Comparison of ENCODE assay signal across 8 mouse cellular contexts in the genomic region with DNA sequence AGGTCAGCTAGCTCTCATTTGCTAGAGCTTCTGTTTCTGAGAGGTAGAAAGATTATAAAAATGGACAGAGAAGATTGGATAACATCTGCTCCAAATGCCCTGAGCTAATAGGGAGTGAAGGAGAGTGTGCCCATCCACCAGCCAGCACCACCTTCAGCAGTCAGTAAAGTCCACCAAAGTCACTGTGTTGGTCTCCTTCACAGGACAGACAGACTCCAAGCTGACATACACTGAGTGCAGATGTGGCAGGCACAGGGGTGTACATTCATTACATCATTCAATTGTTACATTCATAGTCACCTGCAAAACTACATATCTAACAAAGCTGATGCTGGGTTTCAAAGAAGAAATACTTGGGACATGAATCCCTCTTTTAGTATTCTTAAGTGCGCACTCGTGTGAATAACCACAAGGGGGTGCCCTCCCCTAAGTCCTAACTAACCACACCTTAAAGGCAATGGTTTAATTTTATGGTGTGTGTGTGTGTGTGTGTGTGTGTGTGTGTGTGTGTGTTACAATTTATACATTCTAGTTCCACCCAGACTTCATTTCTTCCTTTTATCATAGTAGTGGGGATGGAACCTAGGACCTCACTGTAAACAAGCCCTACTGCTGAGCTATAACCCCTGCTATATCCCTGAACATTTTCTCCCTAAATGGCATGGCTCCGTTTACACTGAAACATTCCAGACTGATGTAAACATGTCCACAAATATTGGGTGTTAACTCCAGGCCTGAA.
DNase-seq lines count a peak whose midpoint lies in the region; ATAC-seq lines count a peak whose summit lies in the region.
"Had no signal": no experiment of that assay in that cellular context is flagged by ENCODE, and none has a peak within 500 bp of the region (broad histone marks: within the 10 kb centered on the region; RNA-seq: fewer than 3 reads in every experiment).

No protein-coding gene starts in this region.

- 50% methylated on average over 3 of the region's 3 CpGs for WGBS in embryonic facial prominence, embryonic 10.5 days
- 54% methylated on average over 3 of the region's 3 CpGs for WGBS in hindbrain, embryonic 10.5 days

- no peaks in the 10 kb centered on the region for H3K9me3 ChIP-seq in embryonic facial prominence, embryonic 10.5 days
- H3K9me3 ChIP-seq in hindbrain, embryonic 10.5 days, result no peaks in the 10 kb centered on the region
- H3K9me3 ChIP-seq: embryonic facial prominence, embryonic 13.5 days had no signal

- H3K27ac ChIP-seq in embryonic facial prominence, embryonic 10.5 days (replicated peaks), result no peak overlapping the region
- H3K27ac ChIP-seq in hindbrain, embryonic 10.5 days, result no peak overlapping the region
- H3K27ac ChIP-seq: embryonic facial prominence, embryonic 13.5 days had no signal

- peak; percentile 96 for ATAC-seq in megakaryocyte progenitor cell, adult 5-6 weeks (replicated peaks; ENCODE audit: poor library complexity)

- no peaks in the 10 kb centered on the region for H3K4me1 ChIP-seq in embryonic facial prominence, embryonic 10.5 days
- peaks cover 8% of the 10 kb centered on the region; the same call in 1 of the 2 replicates for H3K4me1 ChIP-seq in hindbrain, embryonic 10.5 days (replicated peaks)
- H3K4me1 ChIP-seq: embryonic facial prominence, embryonic 13.5 days had no signal

- H3K27me3 ChIP-seq in embryonic facial prominence, embryonic 10.5 days (replicated peaks; ENCODE audit: low read depth, poor library complexity, severe bottlenecking), result no peaks in the 10 kb centered on the region
- H3K27me3 ChIP-seq in hindbrain, embryonic 10.5 days (ENCODE audit: insufficient read depth, poor library complexity, severe bottlenecking), result no peaks in the 10 kb centered on the region
- H3K27me3 ChIP-seq: embryonic facial prominence, embryonic 13.5 days had no signal

- H3K36me3 ChIP-seq in embryonic facial prominence, embryonic 10.5 days (replicated peaks), result no peaks in the 10 kb centered on the region
- no peaks in the 10 kb centered on the region for H3K36me3 ChIP-seq in hindbrain, embryonic 10.5 days
- H3K36me3 ChIP-seq: embryonic facial prominence, embryonic 13.5 days had no signal

- H3K4me3 ChIP-seq in embryonic facial prominence, embryonic 10.5 days, result no peak overlapping the region
- H3K4me3 ChIP-seq in hindbrain, embryonic 10.5 days, result no peak overlapping the region
- H3K4me3 ChIP-seq: embryonic facial prominence, embryonic 13.5 days had no signal

- DNase-seq in 416B (ENCODE audit: low read depth) (peak; percentile 82), ES-CJ7 (ENCODE audit: low read depth, low spot score) (peak; percentile 45)
- DNase-seq in embryonic facial prominence, embryonic 10.5 days (ENCODE audit: low spot score), result peak; percentile 45
- peak; percentile 34 for DNase-seq in hindbrain, embryonic 10.5 days (ENCODE audit: low spot score)
- peak; percentile 13 to 64 for DNase-seq in layer of hippocampus, postnatal 14 days (ENCODE audit: low spot score in 2 of 2)
- peak; percentile 21 for DNase-seq in skeletal muscle tissue, adult 2 months (ENCODE audit: low read depth, low spot score)

Comparison
In these comparisons a context has a peak if more than half of its experiments do, and no peak if none do; other contexts are left out.
1. DNase-seq: peak in every context shown above with its lines; median percentile 82 in 416B; 45 in ES-CJ7; 45 in embryonic facial prominence, embryonic 10.5 days; 38 in layer of hippocampus, postnatal 14 days; 34 in hindbrain, embryonic 10.5 days; 21 in skeletal muscle tissue, adult 2 months.